Mouse (Mus musculus) mesoderm, embryonic 11.5 days (tissue): ENCODE data around the gene Gp9.

Experiments used
- DNase-seq: peaks from one replicate; pipeline ENCODE4 v3.0.0-alpha.2; 2012; ENCODE audit warnings: low read depth, low spot score

Gene Gp9

DNA sequence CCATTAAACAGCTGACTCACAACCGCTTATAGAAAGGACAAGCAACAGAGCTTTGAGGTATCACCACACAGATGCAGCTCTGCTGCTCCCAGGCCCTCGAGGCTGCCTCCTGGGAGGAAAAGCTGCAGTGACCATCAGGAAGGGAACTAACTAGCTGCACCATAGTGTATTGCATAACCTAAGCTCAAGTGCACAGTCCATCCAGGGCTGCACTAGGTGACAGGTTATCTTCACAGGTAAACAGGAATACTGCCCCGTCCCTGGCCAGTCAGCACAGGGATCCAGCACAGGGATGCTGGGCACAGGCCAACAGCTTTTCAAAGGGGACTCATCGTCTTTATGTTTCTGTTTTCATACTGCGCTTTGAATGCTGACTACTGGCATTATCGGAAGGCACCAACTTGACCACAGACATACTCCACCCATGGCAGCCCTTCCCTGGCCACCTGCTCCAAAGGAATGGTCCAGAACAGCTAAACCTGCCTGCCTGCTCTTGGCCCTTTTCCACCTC is 31.8 kb downstream of the Gp9 start:
- no peak for DNase-seq

- no peak for DNase-seq
Measured at GRCm38 (mm10) chr6:87810311-87810710, 32.4 kb downstream of the Gp9 start.

- DNase-seq: peak; percentile 49
Measured at GRCm38 (mm10) chr6:87810713-87811669, 33.1 kb downstream of the Gp9 start.

DNA sequence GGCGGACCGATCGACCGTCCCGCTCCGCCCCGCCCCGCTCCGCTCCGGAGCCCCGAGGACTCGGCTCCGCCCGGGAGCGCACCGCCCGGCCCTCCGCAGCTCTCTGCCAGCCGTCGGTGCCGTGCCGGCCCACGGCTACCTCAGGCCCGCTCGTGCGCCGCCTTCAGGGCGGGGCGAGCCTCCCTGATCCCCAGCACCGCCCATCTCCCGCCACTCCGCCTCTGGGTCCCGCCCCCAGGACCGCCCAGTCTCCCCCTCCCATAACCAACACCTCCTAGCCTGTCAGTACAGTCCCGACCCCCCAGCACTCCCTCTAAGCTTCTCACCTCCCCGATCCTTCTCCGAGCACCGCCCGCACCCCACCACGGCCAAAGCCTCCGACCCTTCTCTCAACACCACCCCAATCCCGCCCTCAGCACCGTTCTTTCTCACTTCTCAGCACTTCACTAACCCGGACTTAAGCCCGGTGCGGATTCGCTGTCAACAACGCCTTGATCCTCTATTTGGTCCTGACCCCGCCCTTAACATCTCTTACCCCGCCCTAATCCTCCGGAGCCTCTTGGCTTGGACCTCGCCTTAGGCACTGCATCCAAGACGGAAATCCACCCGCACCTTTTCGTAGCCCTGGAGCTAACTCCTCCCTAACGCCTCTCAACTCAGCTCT is 33.9 kb downstream of the Gp9 start, which contains the start of gene Rab43:
Rab43 (minus strand) TSS at position 490 of the 664 bp plus-strand sequence.
- DNase-seq: peak; percentile 87

DNA sequence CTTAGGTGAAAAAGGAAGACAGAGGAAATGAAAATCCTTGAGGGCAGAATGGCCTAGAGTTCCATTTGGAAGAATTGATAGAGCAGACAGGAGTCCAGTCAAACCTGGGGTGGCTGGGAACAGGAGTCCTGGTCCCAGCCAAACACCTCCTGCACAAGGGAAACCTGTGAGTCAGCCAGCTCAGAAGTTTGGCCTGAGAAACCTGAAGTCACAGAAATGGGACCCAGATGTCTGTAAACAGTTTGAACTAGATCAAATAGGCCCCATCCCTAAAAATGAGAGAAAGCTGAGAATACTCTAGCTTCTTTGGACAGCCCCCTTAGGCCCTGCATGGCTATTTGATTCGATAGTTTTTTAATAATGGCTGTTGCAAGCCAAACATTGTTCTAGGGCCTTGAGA is 34.8 kb downstream of the Gp9 start:
- no peak for DNase-seq

DNA sequence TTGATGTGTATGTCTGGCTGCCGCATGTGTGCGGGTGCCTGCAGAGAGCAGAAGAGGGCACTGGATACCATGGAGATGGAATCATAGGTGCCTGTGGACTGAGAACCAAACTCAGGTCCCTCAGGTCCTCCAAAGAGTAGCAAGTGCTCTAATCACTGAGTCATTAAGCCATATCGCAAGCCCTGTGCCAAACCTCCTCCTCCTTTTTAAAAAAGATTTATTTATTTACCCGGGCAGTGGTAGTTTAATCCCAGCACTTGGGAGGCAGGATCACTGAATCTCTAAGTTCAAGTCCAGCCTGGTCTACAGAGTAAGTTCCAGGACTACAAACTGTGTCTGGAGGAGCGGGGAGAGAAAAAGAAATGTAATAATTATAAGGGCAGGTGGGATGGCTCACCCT is 36.6 kb downstream of the Gp9 start:
- no peak for DNase-seq

GRCm38 (mm10) chr6:87820366-87820765 is 42.5 kb downstream of the Gp9 start:
- DNase-seq: no peak
